Mouse (Mus musculus) neural tube, embryonic 13.5 days (tissue): ENCODE results near the gene Galm. TPM values are rescaled to one million over a fixed set of nuclear protein-coding genes. Genes with fewer than 3 reads are reported as not detected.
A peak's percentile ranks its signal among the peaks of the same experiment; 100 is the strongest.

Source experiments
- ATAC-seq: fragments of 200-750 bp; cut with Nextera tagmentation; 2 replicates; pipeline ENCODE4 v1.8.0; 2017; ENCODE audit warnings: low read depth, mild to moderate bottlenecking, moderate TSS enrichment, moderate library complexity
- H3K27ac ChIP-seq: fragments of 300-500 bp; sonication (generic); replicated peaks from 2 replicates; pipeline ENCODE4 v1.5.1; 2015; ENCODE audit warnings: moderate library complexity, mild to moderate bottlenecking, inconsistent platforms
- H3K27me3 ChIP-seq: fragments of 300-500 bp; sonication (generic); 2 replicates; pipeline ENCODE4 v1.6.1; 2015; ENCODE audit warnings: mild to moderate bottlenecking, inconsistent platforms
- H3K36me3 ChIP-seq: fragments of 300-500 bp; sonication (generic); 2 replicates; pipeline ENCODE4 v1.6.1; 2015; ENCODE audit warnings: mild to moderate bottlenecking, inconsistent platforms
- H3K4me1 ChIP-seq: fragments of 300-500 bp; sonication (generic); replicated peaks from 2 replicates; pipeline ENCODE4 v1.6.1; 2015; ENCODE audit warnings: inconsistent platforms
- H3K4me2 ChIP-seq: fragments of 300-500 bp; sonication (generic); 2 replicates; pipeline ENCODE4 v1.6.1; 2015; ENCODE audit warnings: inconsistent platforms, mild to moderate bottlenecking, moderate library complexity
- H3K4me3 ChIP-seq: fragments of 300-500 bp; sonication (generic); 2 replicates; pipeline ENCODE4 v1.5.1; 2015; ENCODE audit warnings: mild to moderate bottlenecking, inconsistent platforms
- H3K9ac ChIP-seq: fragments of 300-500 bp; sonication (generic); 2 replicates; pipeline ENCODE4 v1.6.1; 2015; ENCODE audit warnings: moderate library complexity, mild to moderate bottlenecking, inconsistent platforms
- H3K9me3 ChIP-seq: fragments of 300-500 bp; sonication (generic); 2 replicates; pipeline ENCODE4 v1.6.1; 2016; ENCODE audit warnings: inconsistent platforms
- WGBS: fragments of 180-500 bp; shearing (Covaris S2); methylation state at CpG from one replicate; pipeline ENCODE4 v1.1.7; 2015; 5-methylcytosine and 5-hydroxymethylcytosine counted together
- polyA plus RNA-seq: library from polyadenylated mRNA; unstranded; fragments of >200 nt; fragmentation: Nextera tagmentation; extraction: Ambion mirVana; gene quantifications from 2 replicates; pipeline ENCODE4 v1.2.1, GENCODE M21; 2015

Galm gene
- polyA plus RNA-seq, 1 experiment from 2014 or later, result 2.0 TPM

- H3K27ac ChIP-seq, result no peak overlapping the region
- H3K27me3 ChIP-seq, result no peaks in the 10 kb centered on the region
- peaks cover 7% of the 10 kb centered on the region for H3K4me1 ChIP-seq
- 17% methylated on average over 1 of the region's 1 CpGs for WGBS
- H3K9ac ChIP-seq, result no peak overlapping the region
- no peak overlapping the region for H3K4me3 ChIP-seq
- H3K9me3 ChIP-seq, result no peaks in the 10 kb centered on the region
- H3K4me2 ChIP-seq, result no peak overlapping the region
- H3K36me3 ChIP-seq, result no peaks in the 10 kb centered on the region
- no peak for ATAC-seq
These were observed 4.1 kb downstream of the Galm start for GRCm38 (mm10) chr17:80131431-80131766.

- H3K9me3 ChIP-seq, result no peaks in the 10 kb centered on the region
- no peak overlapping the region for H3K9ac ChIP-seq
- no peak overlapping the region for H3K4me2 ChIP-seq
- H3K36me3 ChIP-seq, result no peaks in the 10 kb centered on the region
- peaks cover 7% of the 10 kb centered on the region for H3K4me1 ChIP-seq
- H3K4me3 ChIP-seq, result no peak overlapping the region
- H3K27ac ChIP-seq, result no peak overlapping the region
- 66% methylated on average over 7 of the region's 7 CpGs for WGBS
- H3K27me3 ChIP-seq, result no peaks in the 10 kb centered on the region
- no peak for ATAC-seq
These were observed 4.6 kb downstream of the Galm start for GRCm38 (mm10) chr17:80131838-80132237.

- 85% methylated on average over 4 of the region's 4 CpGs for WGBS
- H3K27ac ChIP-seq, result no peak overlapping the region
These were observed 5.2 kb downstream of the Galm start for GRCm38 (mm10) chr17:80132502-80132901.

GRCm38 (mm10) chr17:80138434-80139162 lies 11.3 kb downstream of the Galm start:
- Histone ChIP-seq H3K27me3 (no peaks in the 10 kb centered on the region), H3K9me3 (no peaks in the 10 kb centered on the region), H3K27ac (no peak overlapping the region), H3K36me3 (no peaks in the 10 kb centered on the region), H3K4me3 (no peak overlapping the region), H3K9ac (no peak overlapping the region), H3K4me1 (no peaks in the 10 kb centered on the region), H3K4me2 (no peak overlapping the region)
- WGBS, result 85% methylated on average over 17 of the region's 17 CpGs
- no peak for ATAC-seq

More at GRCm38 (mm10) chr17:80132502-80132901, 5.2 kb downstream of the Galm start:
- Histone ChIP-seq H3K27me3 (no peaks in the 10 kb centered on the region), H3K9me3 (no peaks in the 10 kb centered on the region), H3K9ac (no peak overlapping the region), H3K4me3 (no peak overlapping the region), H3K36me3 (no peaks in the 10 kb centered on the region), H3K4me1 (peaks cover 6% of the 10 kb centered on the region), H3K4me2 (no peak overlapping the region)
- no peak for ATAC-seq

GRCm38 (mm10) chr17:80139753-80140444 lies 12.6 kb downstream of the Galm start:
- Histone ChIP-seq H3K27ac (no peak overlapping the region), H3K27me3 (no peaks in the 10 kb centered on the region), H3K9me3 (no peaks in the 10 kb centered on the region), H3K4me1 (no peaks in the 10 kb centered on the region), H3K4me2 (no peak overlapping the region), H3K9ac (no peak overlapping the region), H3K36me3 (no peaks in the 10 kb centered on the region), H3K4me3 (no peak overlapping the region)
- 86% methylated on average over 9 of the region's 9 CpGs for WGBS
- ATAC-seq, result no peak

- H3K27ac ChIP-seq, result no peak overlapping the region
- ATAC-seq, result no peak
- H3K4me1 ChIP-seq, result 0 out of 2 replicates have a peak, but pooled peaks cover 6% of the 10 kb centered on the region
- H3K4me2 ChIP-seq, result no peak overlapping the region
- H3K4me3 ChIP-seq, result no peak overlapping the region
- 83% methylated on average over 6 of the region's 6 CpGs for WGBS
- H3K36me3 ChIP-seq, result no peaks in the 10 kb centered on the region
- H3K9me3 ChIP-seq, result no peaks in the 10 kb centered on the region
- no peak overlapping the region for H3K9ac ChIP-seq
- H3K27me3 ChIP-seq, result no peaks in the 10 kb centered on the region
These were observed 16.4 kb downstream of the Galm start for GRCm38 (mm10) chr17:80143478-80144232.

- Histone ChIP-seq H3K27ac (no peak overlapping the region), H3K9ac (no peak overlapping the region), H3K9me3 (no peaks in the 10 kb centered on the region), H3K36me3 (no peaks in the 10 kb centered on the region), H3K4me1 (0 out of 2 replicates have a peak, but pooled peaks cover 7% of the 10 kb centered on the region), H3K4me3 (no peak overlapping the region), H3K4me2 (no peak overlapping the region), H3K27me3 (no peaks in the 10 kb centered on the region)
- no peak for ATAC-seq
- 63% methylated on average over 7 of the region's 7 CpGs for WGBS
These were observed 17.9 kb downstream of the Galm start for GRCm38 (mm10) chr17:80145210-80145609.

GRCm38 (mm10) chr17:80145771-80146170 lies 18.5 kb downstream of the Galm start:
- Histone ChIP-seq H3K4me2 (no peak overlapping the region), H3K9ac (no peak overlapping the region), H3K36me3 (no peaks in the 10 kb centered on the region), H3K27ac (no peak overlapping the region), H3K4me1 (0 out of 2 replicates have a peak, but pooled peaks cover 7% of the 10 kb centered on the region), H3K27me3 (no peaks in the 10 kb centered on the region), H3K4me3 (no peak overlapping the region), H3K9me3 (no peaks in the 10 kb centered on the region)
- 89% methylated on average over 3 of the region's 3 CpGs for WGBS
- no peak for ATAC-seq

GRCm38 (mm10) chr17:80148053-80148994 lies 21.1 kb downstream of the Galm start:
- Histone ChIP-seq H3K4me3 (no peak overlapping the region), H3K36me3 (no peaks in the 10 kb centered on the region), H3K4me2 (peak overlapping the region; percentile 27), H3K9me3 (no peaks in the 10 kb centered on the region), H3K27me3 (no peaks in the 10 kb centered on the region), H3K27ac (no peak overlapping the region), H3K4me1 (0 out of 2 replicates have a peak, but pooled peaks cover 7% of the 10 kb centered on the region), H3K9ac (no peak overlapping the region)
- 46% methylated on average over 23 of the region's 23 CpGs for WGBS
- ATAC-seq, result peak; percentile 67; the same call in 1 of the 2 replicates

- Histone ChIP-seq H3K27ac (no peak overlapping the region), H3K9me3 (no peaks in the 10 kb centered on the region), H3K4me1 (0 out of 2 replicates have a peak, but pooled peaks cover 7% of the 10 kb centered on the region), H3K36me3 (no peaks in the 10 kb centered on the region), H3K4me3 (no peak overlapping the region), H3K9ac (no peak overlapping the region), H3K27me3 (no peaks in the 10 kb centered on the region), H3K4me2 (no peak overlapping the region)
- WGBS, result 85% methylated on average over 6 of the region's 6 CpGs
- no peak for ATAC-seq
These were observed 21.7 kb downstream of the Galm start for GRCm38 (mm10) chr17:80148995-80149388.

- Histone ChIP-seq H3K9me3 (no peaks in the 10 kb centered on the region), H3K4me2 (no peak overlapping the region), H3K4me3 (no peak overlapping the region), H3K4me1 (0 out of 2 replicates have a peak, but pooled peaks cover 7% of the 10 kb centered on the region), H3K27ac (no peak overlapping the region), H3K36me3 (no peaks in the 10 kb centered on the region), H3K9ac (no peak overlapping the region), H3K27me3 (no peaks in the 10 kb centered on the region)
- 29% methylated on average over 5 of the region's 5 CpGs for WGBS
- ATAC-seq, result no peak
These were observed 24.1 kb downstream of the Galm start for GRCm38 (mm10) chr17:80151353-80151752.
